Mouse (Mus musculus) embryonic facial prominence, embryonic 14.5 days (tissue): ENCODE results near the gene Med25. TPM values are rescaled to one million over a fixed set of nuclear protein-coding genes. Genes with fewer than 3 reads are reported as not detected.

Experiments
- ATAC-seq: fragments of 200-750 bp; cut with Nextera tagmentation; 2 replicates; pipeline ENCODE4 v1.8.0; 2017; ENCODE audit warnings: low read depth, moderate number of reproducible peaks, moderate TSS enrichment
- DNase-seq: peaks from one replicate; pipeline ENCODE4 v3.0.0-alpha.2; 2015; ENCODE audit warnings: low spot score
- H3K27ac ChIP-seq: fragments of 300-500 bp; sonication (generic); replicated peaks from 2 replicates; pipeline ENCODE4 v1.5.1; 2014; ENCODE audit warnings: low read depth, mild to moderate bottlenecking, low read length, moderate library complexity
- H3K27me3 ChIP-seq: fragments of 300-500 bp; sonication (generic); replicated peaks from 2 replicates; pipeline ENCODE4 v1.6.1; 2014; ENCODE audit warnings: low read length; ENCODE audit not compliant: control insufficient read depth, insufficient read depth
- H3K36me3 ChIP-seq: fragments of 300-500 bp; sonication (generic); 2 replicates; pipeline ENCODE4 v1.6.1; 2014; ENCODE audit warnings: low read length, mixed read lengths; ENCODE audit not compliant: control insufficient read depth, insufficient read depth
- H3K4me1 ChIP-seq: fragments of 300-500 bp; sonication (generic); 2 replicates; pipeline ENCODE4 v1.6.1; 2014; ENCODE audit warnings: antibody characterized with exemption, low read length; ENCODE audit not compliant: control insufficient read depth, insufficient read depth
- H3K4me2 ChIP-seq: fragments of 300-500 bp; sonication (generic); 2 replicates; pipeline ENCODE4 v1.6.1; 2014; ENCODE audit warnings: low read depth, mild to moderate bottlenecking, low read length, moderate library complexity, mixed read lengths
- H3K4me3 ChIP-seq: fragments of 300-500 bp; sonication (generic); 2 replicates; pipeline ENCODE4 v1.5.1; 2014; ENCODE audit warnings: low read depth, mild to moderate bottlenecking, low read length
- H3K9ac ChIP-seq: fragments of 300-500 bp; sonication (generic); 2 replicates; pipeline ENCODE4 v1.6.1; 2014; ENCODE audit warnings: low read depth, mild to moderate bottlenecking, low read length, moderate library complexity, mixed read lengths
- H3K9me3 ChIP-seq: fragments of 300-500 bp; sonication (generic); 2 replicates; pipeline ENCODE4 v1.6.1; 2016; ENCODE audit warnings: low read length; ENCODE audit not compliant: control insufficient read depth
- WGBS: fragments of 180-500 bp; shearing (Covaris S2); extraction: QIAGEN DNeasy Blood & Tissue Kit; methylation state at CpG from one replicate; pipeline ENCODE4 v1.1.7; 2014; 5-methylcytosine and 5-hydroxymethylcytosine counted together
- polyA plus RNA-seq: library from polyadenylated mRNA; unstranded; fragments of >200 nt; fragmentation: Nextera tagmentation; extraction: Ambion mirVana; gene quantifications from 2 replicates; pipeline ENCODE4 v1.2.1, GENCODE M21; 2014

Med25 gene
- polyA plus RNA-seq, 1 experiment from 2014 or later: 64.2 TPM

- WGBS: 81% methylated on average over 4 of the region's 4 CpGs
- Histone ChIP-seq H3K4me3 (no peak overlapping the region), H3K4me1 (no peaks in the 10 kb centered on the region), H3K27me3 (no peaks in the 10 kb centered on the region), H3K4me2 (no peak overlapping the region), H3K9me3 (no peaks in the 10 kb centered on the region), H3K9ac (no peak overlapping the region), H3K36me3 (peaks cover 61% of the 10 kb centered on the region), H3K27ac (no peak overlapping the region)
- no peak for ATAC-seq
- DNase-seq: no peak
Observed at GRCm38 (mm10) chr7:44916881-44917280, 24.4 kb upstream of the Med25 start.

- Histone ChIP-seq H3K36me3 (peaks cover 62% of the 10 kb centered on the region), H3K9me3 (no peaks in the 10 kb centered on the region), H3K9ac (no peak overlapping the region), H3K4me1 (no peaks in the 10 kb centered on the region), H3K4me2 (no peak overlapping the region), H3K27me3 (no peaks in the 10 kb centered on the region), H3K27ac (no peak overlapping the region), H3K4me3 (no peak overlapping the region)
- WGBS: 77% methylated on average over 6 of the region's 6 CpGs
- DNase-seq (no peak), ATAC-seq (no peak)
Observed at GRCm38 (mm10) chr7:44916191-44916590, 23.7 kb upstream of the Med25 start.

- 93% methylated on average over 9 of the region's 9 CpGs for WGBS
- H3K36me3 ChIP-seq: peaks cover 67% of the 10 kb centered on the region
- ATAC-seq: no peak
Observed at GRCm38 (mm10) chr7:44915314-44915713, 22.8 kb upstream of the Med25 start.

GRCm38 (mm10) chr7:44914396-44914795 is 21.9 kb upstream of the Med25 start:
- Histone ChIP-seq H3K9ac (no peak overlapping the region), H3K27ac (no peak overlapping the region), H3K4me2 (no peak overlapping the region), H3K27me3 (no peaks in the 10 kb centered on the region), H3K4me1 (no peaks in the 10 kb centered on the region), H3K36me3 (peaks cover 67% of the 10 kb centered on the region), H3K4me3 (no peak overlapping the region), H3K9me3 (no peaks in the 10 kb centered on the region)
- 92% methylated on average over 2 of the region's 2 CpGs for WGBS
- DNase-seq (no peak), ATAC-seq (no peak)

More at GRCm38 (mm10) chr7:44915314-44915713, 22.8 kb upstream of the Med25 start:
- Histone ChIP-seq H3K27me3 (no peaks in the 10 kb centered on the region), H3K27ac (no peak overlapping the region), H3K9ac (no peak overlapping the region), H3K4me1 (no peaks in the 10 kb centered on the region), H3K9me3 (no peaks in the 10 kb centered on the region), H3K4me3 (no peak overlapping the region), H3K4me2 (no peak overlapping the region)
- DNase-seq: no peak

DNA sequence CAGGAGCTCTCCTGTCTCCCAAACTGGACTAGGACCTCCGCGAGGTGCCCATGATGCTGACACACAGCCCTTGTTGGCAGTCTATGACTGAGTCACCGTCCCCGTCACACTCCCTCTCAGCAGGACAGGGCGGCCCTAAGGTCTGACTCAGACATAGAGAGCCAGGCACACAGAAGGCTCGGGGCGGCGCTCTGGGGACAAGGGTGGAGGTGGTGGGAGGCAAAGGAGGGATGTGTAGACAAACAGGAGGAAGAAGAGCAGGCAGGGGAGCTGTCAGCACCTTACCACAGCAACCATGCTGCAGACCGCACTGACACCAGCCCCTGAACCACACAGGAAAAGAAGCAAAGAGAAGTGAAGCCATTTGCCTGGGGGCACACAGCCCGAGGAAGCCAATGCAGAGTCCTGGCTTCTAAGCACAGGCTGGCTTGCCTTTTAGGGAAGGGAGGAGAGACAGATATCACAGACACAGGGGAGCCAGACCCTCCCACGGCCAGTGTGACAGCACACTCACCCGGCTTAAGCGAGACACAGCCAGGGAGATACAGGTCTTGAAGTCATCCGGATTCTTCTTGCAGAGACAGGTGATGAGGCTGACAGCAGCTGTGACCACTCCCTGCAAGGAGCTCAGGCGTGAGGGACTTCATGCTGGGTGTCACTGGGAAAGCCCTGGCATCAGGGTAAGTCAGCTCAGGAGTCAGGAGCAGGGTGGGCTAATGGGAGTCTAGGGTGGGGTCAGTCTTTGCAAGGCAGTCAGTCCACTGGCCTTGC is 16.4 kb upstream of the Med25 start:
- Histone ChIP-seq H3K27ac (no peak overlapping the region), H3K36me3 (peaks cover 97% of the 10 kb centered on the region), H3K4me3 (no peak overlapping the region), H3K9me3 (no peaks in the 10 kb centered on the region), H3K27me3 (no peaks in the 10 kb centered on the region), H3K9ac (no peak overlapping the region), H3K4me1 (no peaks in the 10 kb centered on the region), H3K4me2 (no peak overlapping the region)
- WGBS: 89% methylated on average over 15 of the region's 15 CpGs
- ATAC-seq (no peak), DNase-seq (no peak)

DNA sequence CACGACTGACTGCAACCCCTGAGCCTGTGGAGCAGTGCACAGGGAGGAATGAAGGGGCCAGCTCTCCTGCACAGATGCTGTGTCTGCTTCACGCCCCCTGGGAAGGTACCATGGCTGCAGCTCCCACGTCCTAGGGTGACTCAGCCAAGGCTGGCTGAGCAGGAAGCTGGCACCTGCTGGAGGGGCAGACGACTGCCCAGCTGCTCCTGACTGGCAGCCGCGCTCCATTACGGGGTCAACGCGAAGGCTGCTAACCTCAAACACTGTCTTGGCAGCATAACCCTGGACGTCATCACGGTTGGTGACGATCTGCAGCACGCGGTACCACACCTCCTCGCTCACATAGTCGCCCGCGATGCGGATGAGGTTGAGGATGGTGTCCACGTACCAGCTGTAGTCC is 12.9 kb upstream of the Med25 start:
- WGBS: 93% methylated on average over 20 of the region's 20 CpGs
- Histone ChIP-seq H3K9me3 (no peaks in the 10 kb centered on the region), H3K4me3 (no peak overlapping the region), H3K4me1 (peaks cover 5% of the 10 kb centered on the region), H3K27me3 (no peaks in the 10 kb centered on the region), H3K9ac (no peak overlapping the region), H3K4me2 (no peak overlapping the region), H3K27ac (no peak overlapping the region), H3K36me3 (peaks cover 97% of the 10 kb centered on the region)
- ATAC-seq (no peak), DNase-seq (no peak)

GRCm38 (mm10) chr7:44901230-44901722 is 8.8 kb upstream of the Med25 start:
- Histone ChIP-seq H3K4me3 (peak overlapping the region; percentile 30), H3K9me3 (no peaks in the 10 kb centered on the region), H3K4me2 (peak overlapping the region; percentile 54), H3K36me3 (peaks cover 72% of the 10 kb centered on the region), H3K27me3 (no peaks in the 10 kb centered on the region), H3K27ac (peak overlapping the region; percentile 58), H3K9ac (peak overlapping the region; percentile 54), H3K4me1 (peaks cover 14% of the 10 kb centered on the region)
- DNase-seq (peak; percentile 75), ATAC-seq (peak; percentile 44; the same call in 1 of the 2 replicates)
- 32% methylated on average over 20 of the region's 21 CpGs for WGBS

DNA sequence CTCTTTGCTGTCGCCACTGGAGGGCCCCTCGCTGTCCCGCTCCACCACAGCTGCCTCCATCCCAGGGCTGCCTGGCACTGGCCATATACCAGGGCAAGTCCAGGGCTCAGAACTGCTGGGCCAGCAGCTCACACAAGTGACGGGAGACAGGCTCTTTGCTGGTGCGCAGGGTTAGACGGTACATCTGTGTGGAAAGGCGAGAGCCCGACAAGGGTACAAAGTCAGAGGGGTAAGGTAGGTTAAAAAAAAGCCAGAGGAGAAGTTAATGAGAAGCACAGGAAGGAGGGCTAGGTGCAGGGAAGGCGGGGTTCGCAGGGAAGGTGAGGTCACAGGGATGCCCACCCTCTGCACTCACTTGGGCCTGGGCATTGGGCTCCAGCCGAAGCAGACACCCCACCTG is 8.1 kb upstream of the Med25 start:
- H3K36me3 ChIP-seq: peaks cover 65% of the 10 kb centered on the region
- ATAC-seq: no peak
- H3K27me3 ChIP-seq: no peaks in the 10 kb centered on the region
- no peaks in the 10 kb centered on the region for H3K9me3 ChIP-seq
- H3K9ac ChIP-seq: no peak overlapping the region
- no peak for DNase-seq
- 89% methylated on average over 11 of the region's 11 CpGs for WGBS
- H3K4me3 ChIP-seq: no peak overlapping the region
- peaks cover 14% of the 10 kb centered on the region for H3K4me1 ChIP-seq
- H3K27ac ChIP-seq: no peak overlapping the region
- H3K4me2 ChIP-seq: no peak overlapping the region

DNA sequence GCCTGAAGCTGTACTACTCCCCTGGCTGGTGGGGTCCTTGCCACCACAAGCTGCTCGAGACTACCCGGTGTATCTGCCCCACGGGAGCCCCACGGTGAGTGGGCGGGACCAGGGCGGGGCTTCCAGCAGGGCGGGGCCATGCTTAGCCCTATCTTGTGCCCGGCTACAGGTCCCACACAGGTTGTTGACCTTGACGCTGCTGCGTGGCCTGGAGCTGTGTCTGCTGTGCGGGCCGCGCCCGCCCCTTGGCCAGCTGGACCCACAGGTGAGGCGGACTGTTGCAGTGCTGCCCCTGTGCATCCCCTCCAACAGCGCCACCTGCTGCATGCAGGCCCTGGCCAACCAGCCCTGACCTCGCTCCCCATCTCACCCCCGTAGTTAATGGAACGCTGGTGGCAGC is 6.1 kb upstream of the Med25 start:
- DNase-seq (no peak), ATAC-seq (no peak)
- Histone ChIP-seq H3K9ac (no peak overlapping the region), H3K9me3 (no peaks in the 10 kb centered on the region), H3K27me3 (no peaks in the 10 kb centered on the region), H3K4me1 (peaks cover 20% of the 10 kb centered on the region), H3K36me3 (peaks cover 45% of the 10 kb centered on the region), H3K4me2 (no peak overlapping the region), H3K27ac (no peak overlapping the region; the same call in 1 of the 2 replicates), H3K4me3 (no peak overlapping the region)
- 27% methylated on average over 18 of the region's 19 CpGs for WGBS
